Mouse (Mus musculus): ENCODE results near the gene Tmem185b. TPM values are rescaled to one million over a fixed set of nuclear protein-coding genes. Genes with fewer than 3 reads are reported as not detected.
A peak's percentile ranks its signal among the peaks of the same experiment; 100 is the strongest.

Tmem185b gene
- 15.8 TPM for polyA plus RNA-seq (2012; fragmentation: generic; extraction: Trizol)

DNA sequence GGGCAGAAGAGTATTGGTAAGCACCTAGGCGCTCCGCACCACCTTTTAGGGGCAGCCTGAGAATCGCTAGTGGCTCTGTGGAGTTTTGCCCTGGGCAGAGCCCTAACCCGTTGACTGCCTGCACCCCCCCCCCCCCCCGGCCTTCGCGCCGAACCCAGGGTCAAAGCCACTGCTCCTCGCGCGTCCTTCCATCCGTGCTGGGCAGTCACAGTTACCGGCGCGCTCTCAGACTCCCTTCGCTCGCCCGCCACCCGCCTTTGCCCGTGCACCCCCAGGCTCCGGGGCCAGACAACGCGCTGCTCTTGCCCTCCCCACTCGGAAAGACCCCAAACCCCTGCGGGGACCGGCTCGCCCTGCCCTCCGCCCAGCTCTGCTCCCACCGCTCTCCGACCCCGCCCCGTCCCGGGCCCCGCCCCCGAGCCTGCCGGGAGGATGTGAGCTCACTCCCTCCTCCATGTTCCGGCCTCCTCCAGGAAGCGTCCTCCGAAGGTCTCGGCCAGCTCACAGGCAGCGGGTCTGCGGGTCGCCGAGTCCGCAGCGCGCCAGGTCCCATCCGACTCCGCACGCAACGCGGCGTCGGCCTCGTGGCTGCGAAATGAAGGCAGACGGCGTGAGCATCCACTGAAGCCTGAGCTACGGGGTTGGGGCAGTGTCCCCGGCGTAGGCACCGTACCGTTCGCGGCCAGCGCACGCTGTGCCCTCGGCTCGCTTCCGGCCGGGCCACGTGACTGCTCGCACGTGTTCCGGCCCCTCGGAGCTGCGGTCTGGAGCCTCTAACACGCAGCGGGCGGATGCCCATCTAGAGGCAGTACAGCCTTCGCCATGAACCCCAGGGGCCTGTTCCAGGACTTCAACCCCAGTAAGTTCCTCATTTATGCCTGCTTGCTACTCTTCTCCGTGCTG is at the start of gene Tmem185b:
TSS of gene Tmem185b (plus strand) at position 472 of the 903 bp plus-strand sequence.
- TF ChIP-seq E2F4 (IDR thresholded peaks at IDR 0.05; ENCODE audit: insufficient read depth), result no peak
- no peak for TF ChIP-seq REST (IDR thresholded peaks at IDR 0.05; ENCODE audit: insufficient read depth, insufficient read length)
- TF ChIP-seq CEBPB (IDR thresholded peaks at IDR 0.05; ENCODE audit: insufficient read depth, poor library complexity, severe bottlenecking), result no peak
- peak; percentile 54 for TF ChIP-seq USF1 (IDR thresholded peaks at IDR 0.05; ENCODE audit: low read depth)
- peak in 1 of 3 experiments; percentile 47 for TF ChIP-seq MYOD1 (IDR thresholded peaks at IDR 0.05; ENCODE audit: control insufficient read depth in 1 of 3, insufficient read length in 2 of 3, low read depth in 2 of 3)
- TF ChIP-seq MAX (IDR thresholded peaks at IDR 0.05; ENCODE audit: low read depth), result no peak
- peak; percentile 91 for TF ChIP-seq POLR2AphosphoS2 (IDR thresholded peaks at IDR 0.05; ENCODE audit: insufficient read length, low read depth)
- TF ChIP-seq POLR2A (IDR thresholded peaks at IDR 0.05; ENCODE audit: insufficient read length, low read depth), result peak; percentile 97
- no peak for TF ChIP-seq TCF12 (IDR thresholded peaks at IDR 0.05; ENCODE audit: insufficient read depth, poor library complexity, severe bottlenecking)
- peak; percentile 13 for TF ChIP-seq TCF3 (IDR thresholded peaks at IDR 0.05; ENCODE audit: insufficient read length, low read depth)
- peak; percentile 55 for TF ChIP-seq SRF (IDR thresholded peaks at IDR 0.05; ENCODE audit: control insufficient read depth, insufficient read length, low read depth)
- peak in 2 of 3 experiments; percentile 10 to 57 for TF ChIP-seq MYOG (IDR thresholded peaks at IDR 0.05; ENCODE audit: control insufficient read depth in 1 of 3, insufficient read depth in 1 of 3, insufficient read length in 2 of 3, low read depth in 2 of 3)
- Histone ChIP-seq H3ac (ENCODE audit: control insufficient read depth, insufficient read length) (peak within 1 kb of the TSS; percentile 46), H3K27me3 (ENCODE audit: control insufficient read depth, insufficient read depth, insufficient read length) (no peaks in the 10 kb centered on the region), H3K4me2 (ENCODE audit: low read depth) (peak within 1 kb of the TSS; percentile 98), H3K79me2 (ENCODE audit: control insufficient read depth, insufficient read depth) (peaks cover 10% of the 10 kb centered on the region), H3K36me3 (ENCODE audit: control insufficient read depth, insufficient read depth) (peaks cover 7% of the 10 kb centered on the region), H3K4me3 (peak within 1 kb of the TSS; percentile 38)

DNA sequence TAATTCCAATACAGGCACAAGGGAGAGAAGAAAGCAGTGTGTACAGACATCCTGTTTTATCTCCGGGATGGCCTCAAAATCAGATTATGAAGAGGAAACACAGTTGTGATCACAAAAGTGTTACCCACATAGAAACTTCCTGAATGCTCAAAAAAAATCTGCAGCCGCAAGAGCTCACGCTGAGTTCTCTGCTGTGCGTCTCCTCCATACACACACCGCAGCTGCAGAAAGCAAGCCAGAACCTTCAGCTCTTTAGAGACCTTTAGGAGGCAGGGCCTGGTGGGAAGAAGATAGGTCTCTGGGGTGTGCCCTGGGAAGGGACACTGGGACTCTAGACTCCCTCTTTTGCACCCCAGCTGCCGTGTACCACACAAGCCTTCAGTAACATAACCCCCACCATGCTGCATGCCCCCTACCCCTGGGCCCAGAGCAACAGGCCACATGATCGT is 49.0 kb upstream of the Tmem185b start:
- H3K36me3 ChIP-seq (ENCODE audit: control insufficient read depth, insufficient read depth), result peaks cover 26% of the 10 kb centered on the region
- H3K4me2 ChIP-seq (ENCODE audit: low read depth), result no peak overlapping the region
- peaks cover 7% of the 10 kb centered on the region for H3K79me2 ChIP-seq (ENCODE audit: control insufficient read depth, insufficient read depth)
- H3ac ChIP-seq (ENCODE audit: control insufficient read depth, insufficient read length), result no peak overlapping the region
- TF ChIP-seq SRF (IDR thresholded peaks at IDR 0.05; ENCODE audit: control insufficient read depth, insufficient read length, low read depth) (no peak), REST (IDR thresholded peaks at IDR 0.05; ENCODE audit: insufficient read depth, insufficient read length) (no peak), CEBPB (IDR thresholded peaks at IDR 0.05; ENCODE audit: insufficient read depth, poor library complexity, severe bottlenecking) (no peak), TCF3 (IDR thresholded peaks at IDR 0.05; ENCODE audit: insufficient read length, low read depth) (no peak), MAX (IDR thresholded peaks at IDR 0.05; ENCODE audit: low read depth) (no peak), MYOD1 (IDR thresholded peaks at IDR 0.05; ENCODE audit: control insufficient read depth in 1 of 3, insufficient read length in 2 of 3, low read depth in 2 of 3) (no peak), USF1 (IDR thresholded peaks at IDR 0.05; ENCODE audit: low read depth) (no peak), TCF12 (IDR thresholded peaks at IDR 0.05; ENCODE audit: insufficient read depth, poor library complexity, severe bottlenecking) (no peak), POLR2A (IDR thresholded peaks at IDR 0.05; ENCODE audit: insufficient read length, low read depth) (no peak), E2F4 (IDR thresholded peaks at IDR 0.05; ENCODE audit: insufficient read depth) (no peak), POLR2AphosphoS2 (IDR thresholded peaks at IDR 0.05; ENCODE audit: insufficient read length, low read depth) (no peak), MYOG (IDR thresholded peaks at IDR 0.05; ENCODE audit: control insufficient read depth in 1 of 3, insufficient read depth in 1 of 3, insufficient read length in 2 of 3, low read depth in 2 of 3) (no peak)
- H3K4me3 ChIP-seq, result no peak overlapping the region
- no peaks in the 10 kb centered on the region for H3K27me3 ChIP-seq (ENCODE audit: control insufficient read depth, insufficient read depth, insufficient read length)

DNA sequence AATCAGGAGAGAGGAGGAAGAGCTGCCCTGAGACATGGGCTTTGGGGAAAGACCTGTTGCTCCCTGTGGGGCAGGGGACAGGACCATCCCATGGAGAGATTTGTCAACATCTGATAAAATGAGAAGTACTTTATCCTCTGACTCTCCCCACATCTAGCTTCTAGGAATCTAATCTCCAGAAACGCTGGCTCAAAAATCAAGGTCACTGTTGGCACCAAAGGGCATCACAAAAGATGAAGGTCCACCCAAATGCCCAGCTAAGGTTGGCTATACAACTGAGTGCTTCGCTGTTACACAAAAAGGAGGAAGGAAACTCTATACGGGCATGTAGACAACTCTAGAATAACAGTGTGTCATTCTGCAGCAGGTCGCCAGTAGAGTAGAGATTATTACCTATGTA is 46.3 kb upstream of the Tmem185b start:
- Histone ChIP-seq H3K4me2 (ENCODE audit: low read depth) (no peak overlapping the region), H3K4me3 (no peak overlapping the region), H3K79me2 (ENCODE audit: control insufficient read depth, insufficient read depth) (peaks cover 17% of the 10 kb centered on the region), H3K36me3 (ENCODE audit: control insufficient read depth, insufficient read depth) (peaks cover 27% of the 10 kb centered on the region), H3K27me3 (ENCODE audit: control insufficient read depth, insufficient read depth, insufficient read length) (no peaks in the 10 kb centered on the region), H3ac (ENCODE audit: control insufficient read depth, insufficient read length) (no peak overlapping the region)
- no peak for TF ChIP-seq E2F4 (IDR thresholded peaks at IDR 0.05; ENCODE audit: insufficient read depth)
- no peak for TF ChIP-seq SRF (IDR thresholded peaks at IDR 0.05; ENCODE audit: control insufficient read depth, insufficient read length, low read depth)
- no peak for TF ChIP-seq USF1 (IDR thresholded peaks at IDR 0.05; ENCODE audit: low read depth)
- TF ChIP-seq REST (IDR thresholded peaks at IDR 0.05; ENCODE audit: insufficient read depth, insufficient read length), result no peak
- TF ChIP-seq POLR2AphosphoS2 (IDR thresholded peaks at IDR 0.05; ENCODE audit: insufficient read length, low read depth), result no peak
- no peak for TF ChIP-seq TCF12 (IDR thresholded peaks at IDR 0.05; ENCODE audit: insufficient read depth, poor library complexity, severe bottlenecking)
- no peak for TF ChIP-seq MYOG (IDR thresholded peaks at IDR 0.05; ENCODE audit: control insufficient read depth in 1 of 3, insufficient read depth in 1 of 3, insufficient read length in 2 of 3, low read depth in 2 of 3)
- TF ChIP-seq CEBPB (IDR thresholded peaks at IDR 0.05; ENCODE audit: insufficient read depth, poor library complexity, severe bottlenecking), result no peak
- no peak for TF ChIP-seq MYOD1 (IDR thresholded peaks at IDR 0.05; ENCODE audit: control insufficient read depth in 1 of 3, insufficient read length in 2 of 3, low read depth in 2 of 3)
- TF ChIP-seq POLR2A (IDR thresholded peaks at IDR 0.05; ENCODE audit: insufficient read length, low read depth), result no peak
- no peak for TF ChIP-seq TCF3 (IDR thresholded peaks at IDR 0.05; ENCODE audit: insufficient read length, low read depth)
- TF ChIP-seq MAX (IDR thresholded peaks at IDR 0.05; ENCODE audit: low read depth), result no peak

DNA sequence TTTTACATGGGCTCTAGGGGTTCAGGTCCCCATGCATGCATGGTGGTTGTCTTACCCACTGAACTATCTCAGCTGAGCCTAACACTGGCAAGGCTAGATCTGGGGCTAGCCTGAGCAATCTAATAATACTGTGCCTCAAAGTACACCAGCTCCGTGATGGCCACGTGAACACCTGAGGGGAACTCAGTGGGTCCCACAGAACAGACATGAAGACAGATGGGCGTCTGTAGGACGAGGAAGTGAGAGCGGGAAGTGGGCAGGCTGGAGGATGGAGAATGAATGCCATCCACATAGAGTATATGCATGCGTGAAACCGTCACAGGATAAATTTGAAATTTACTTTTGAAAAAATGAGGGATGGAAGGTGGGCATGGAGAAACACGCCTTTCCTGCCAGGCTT is 45.3 kb upstream of the Tmem185b start:
- TF ChIP-seq REST (IDR thresholded peaks at IDR 0.05; ENCODE audit: insufficient read depth, insufficient read length), result no peak
- no peak for TF ChIP-seq CEBPB (IDR thresholded peaks at IDR 0.05; ENCODE audit: insufficient read depth, poor library complexity, severe bottlenecking)
- no peak for TF ChIP-seq E2F4 (IDR thresholded peaks at IDR 0.05; ENCODE audit: insufficient read depth)
- TF ChIP-seq USF1 (IDR thresholded peaks at IDR 0.05; ENCODE audit: low read depth), result no peak
- TF ChIP-seq TCF3 (IDR thresholded peaks at IDR 0.05; ENCODE audit: insufficient read length, low read depth), result no peak
- TF ChIP-seq MAX (IDR thresholded peaks at IDR 0.05; ENCODE audit: low read depth), result no peak
- no peak for TF ChIP-seq POLR2AphosphoS2 (IDR thresholded peaks at IDR 0.05; ENCODE audit: insufficient read length, low read depth)
- TF ChIP-seq MYOD1 (IDR thresholded peaks at IDR 0.05; ENCODE audit: control insufficient read depth in 1 of 3, insufficient read length in 2 of 3, low read depth in 2 of 3), result no peak
- no peak for TF ChIP-seq TCF12 (IDR thresholded peaks at IDR 0.05; ENCODE audit: insufficient read depth, poor library complexity, severe bottlenecking)
- no peak for TF ChIP-seq MYOG (IDR thresholded peaks at IDR 0.05; ENCODE audit: control insufficient read depth in 1 of 3, insufficient read depth in 1 of 3, insufficient read length in 2 of 3, low read depth in 2 of 3)
- TF ChIP-seq SRF (IDR thresholded peaks at IDR 0.05; ENCODE audit: control insufficient read depth, insufficient read length, low read depth), result no peak
- no peak for TF ChIP-seq POLR2A (IDR thresholded peaks at IDR 0.05; ENCODE audit: insufficient read length, low read depth)
- H3K4me3 ChIP-seq, result no peak overlapping the region
- no peaks in the 10 kb centered on the region for H3K27me3 ChIP-seq (ENCODE audit: control insufficient read depth, insufficient read depth, insufficient read length)
- H3ac ChIP-seq (ENCODE audit: control insufficient read depth, insufficient read length), result no peak overlapping the region
- no peak overlapping the region for H3K4me2 ChIP-seq (ENCODE audit: low read depth)
- peaks cover 27% of the 10 kb centered on the region for H3K36me3 ChIP-seq (ENCODE audit: control insufficient read depth, insufficient read depth)
- peaks cover 25% of the 10 kb centered on the region for H3K79me2 ChIP-seq (ENCODE audit: control insufficient read depth, insufficient read depth)
